Mouse (Mus musculus) erythroblast, adult 5-6 weeks (primary cell): Measurements from ENCODE around the gene Erich3. TPM values are rescaled to one million over a fixed set of nuclear protein-coding genes. Genes with fewer than 3 reads are reported as not detected.

ENCODE experiments used
- ATAC-seq: replicated peaks from 2 replicates; pipeline ENCODE4 v1.8.0; 2016; ENCODE audit warnings: moderate number of reproducible peaks, mild to moderate bottlenecking, moderate TSS enrichment, inconsistent platforms; ENCODE audit not compliant: poor library complexity, low FRiP score, severe bottlenecking
- total RNA-seq, 2 experiments: library from RNA; stranded (forward) in 1 of 2; stranded (reverse) in 1 of 2; fragments of 150-400 nt in 1 of 2; fragments of 200-764, 138-1000 nt in 1 of 2; gene quantifications; 2 replicates each; pipeline versions ENCODE4 v1.2.3 to v1.2.4; 2015 to 2017; ENCODE audit warnings: low replicate concordance in 2 of 2

Gene Erich3
- total RNA-seq, 2 experiments from 2014 or later: not detected

- no peak for ATAC-seq
Observed at GRCm38 (mm10) chr3:154816801-154817625, 153.4 kb downstream of the Erich3 start.

Other genes with a start within 250 kb of the Erich3 start
- gene Cryz, start 67.1 kb upstream of the Erich3 start, total RNA-seq (2015; ENCODE audit: low replicate concordance): not detected in 2 replicates
- 2.2 and 3.3 TPM in 2 replicates for gene Cryz, start 67.1 kb upstream of the Erich3 start, total RNA-seq (2017; ENCODE audit: low replicate concordance)
- 1.3 TPM in 1 of 2 replicates, not detected in the other for gene Tyw3, start 66.8 kb upstream of the Erich3 start, total RNA-seq (2015; ENCODE audit: low replicate concordance)
- 0.34 and 1.4 TPM in 2 replicates for gene Tyw3, start 66.8 kb upstream of the Erich3 start, total RNA-seq (2017; ENCODE audit: low replicate concordance)